Mouse (Mus musculus): ENCODE results near the gene Tef.
A peak's percentile ranks its signal among the peaks of the same experiment; 100 is the strongest.

The Tef gene

DNA sequence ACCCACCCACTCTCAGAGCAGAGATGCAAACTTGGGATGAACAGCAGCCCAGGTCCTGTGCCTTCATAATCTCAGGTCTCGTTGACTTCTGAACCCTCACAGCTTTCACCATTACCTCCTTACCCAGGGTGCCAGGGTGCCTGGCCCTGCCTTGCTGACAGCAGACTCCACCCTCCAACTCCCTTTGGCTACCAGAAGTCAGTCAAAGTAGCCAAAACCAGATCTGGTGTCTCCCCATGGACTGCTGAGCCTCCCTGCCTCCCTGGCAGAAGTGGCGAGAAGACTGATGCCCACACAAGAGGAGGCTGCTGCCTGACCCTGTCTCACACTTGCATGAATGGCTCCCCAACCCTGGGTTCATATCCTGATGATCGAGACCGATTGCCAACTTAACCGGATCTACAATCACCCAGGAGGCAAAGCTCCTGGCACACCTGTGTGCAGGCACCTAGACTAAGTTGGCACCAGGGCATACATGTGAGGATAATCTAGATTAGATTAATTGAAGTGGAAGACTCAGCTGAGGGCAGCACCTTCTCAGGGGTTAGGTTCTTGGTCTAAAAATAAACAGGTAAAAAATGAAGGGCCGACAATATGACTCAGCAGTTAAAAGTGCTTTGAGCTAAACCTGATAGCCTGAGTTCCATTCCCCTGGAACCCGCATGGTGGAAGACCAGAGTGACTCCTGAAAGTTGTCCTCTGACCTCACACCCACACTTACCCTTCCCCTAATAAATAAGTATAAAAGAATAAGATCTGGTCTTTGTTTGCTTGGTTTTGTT is 26.4 kb downstream of the Tef start:
- DNase-seq (ENCODE audit: low spot score) = no peak

- no peak for DNase-seq (ENCODE audit: low spot score)
Observed at GRCm38 (mm10) chr15:81829208-81829580, 27.0 kb downstream of the Tef start.

- DNase-seq (ENCODE audit: low spot score) = no peak
Observed at GRCm38 (mm10) chr15:81830530-81830929, 28.3 kb downstream of the Tef start.

DNA sequence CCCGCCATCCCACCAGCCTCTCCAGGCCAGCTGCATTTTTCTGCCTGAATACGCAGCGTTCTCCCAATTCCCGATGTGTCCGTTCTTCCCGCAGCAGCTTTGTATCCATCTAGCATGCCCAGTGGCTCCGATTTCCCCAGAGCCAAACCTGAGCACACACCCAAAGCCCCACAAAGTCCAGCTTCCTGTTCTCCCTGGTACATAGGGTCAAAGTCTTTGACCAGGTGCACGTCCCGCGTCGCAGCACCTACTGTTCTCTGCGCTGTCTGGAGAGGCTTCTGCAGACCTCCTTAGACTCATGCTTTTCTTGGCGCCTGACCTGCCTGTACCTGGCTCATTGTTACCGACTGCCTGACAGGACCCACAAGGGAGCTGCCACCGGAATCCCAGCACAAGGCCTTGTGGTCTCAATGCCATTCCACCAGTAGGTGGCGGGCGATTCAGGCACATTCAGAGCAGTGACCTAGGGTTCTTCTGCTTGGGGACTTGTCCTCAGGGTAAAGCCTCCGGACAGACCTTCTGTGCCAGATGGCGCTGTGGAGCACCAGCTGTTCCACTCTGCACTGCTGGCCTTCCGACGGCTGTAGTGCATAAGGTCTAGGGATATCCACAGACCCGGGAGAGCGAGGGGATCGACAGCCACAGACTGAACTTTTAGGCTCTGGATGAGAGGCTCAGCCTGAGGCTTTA is 29.1 kb downstream of the Tef start:
- DNase-seq (ENCODE audit: low spot score) = peak; percentile 70

DNA sequence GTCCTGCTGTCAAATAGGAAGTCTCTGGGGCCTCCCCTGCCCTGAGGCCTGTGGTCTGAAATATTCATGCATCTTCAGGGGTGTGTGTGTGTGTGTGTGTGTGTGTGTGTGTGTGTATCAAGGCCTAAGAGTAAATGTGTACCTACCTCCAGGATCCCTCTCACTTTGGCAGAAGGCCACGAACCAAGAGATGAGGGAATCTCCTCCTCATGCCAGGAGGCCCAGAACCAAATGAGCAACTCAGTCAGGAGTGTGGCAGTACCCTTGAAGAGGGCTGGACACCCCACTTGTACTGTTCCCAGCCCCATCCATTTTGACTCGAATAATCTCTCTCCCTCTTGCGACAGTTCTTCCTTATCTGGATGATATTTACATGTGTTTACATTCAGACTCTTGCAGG is 30.0 kb downstream of the Tef start:
- DNase-seq (ENCODE audit: low spot score) = no peak

DNA sequence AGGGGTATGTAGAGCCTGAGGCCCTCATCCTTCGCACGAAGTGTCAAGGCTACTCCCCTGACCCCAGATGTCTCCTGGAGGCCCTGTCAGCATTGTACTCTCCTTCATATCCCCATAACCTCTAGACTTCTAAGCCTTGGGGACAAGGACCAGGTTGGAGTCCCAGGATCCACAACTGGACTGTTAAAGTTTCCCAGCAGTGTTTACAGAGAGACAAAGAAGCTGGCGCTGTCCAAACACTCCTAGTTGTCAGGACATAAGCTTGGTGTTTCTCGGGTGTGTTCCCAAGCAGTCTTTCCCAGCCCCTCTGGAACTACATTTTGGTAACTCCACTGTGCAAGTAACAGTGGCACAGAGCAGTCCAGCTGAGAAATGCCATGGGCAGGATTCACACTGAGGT is 31.3 kb downstream of the Tef start:
- DNase-seq (ENCODE audit: low spot score) = no peak

- no peak for DNase-seq (ENCODE audit: low spot score)
Observed at GRCm38 (mm10) chr15:81834171-81834841, 32.1 kb downstream of the Tef start.

GRCm38 (mm10) chr15:81835007-81835880 is 33.0 kb downstream of the Tef start:
- no peak for DNase-seq (ENCODE audit: low spot score)

DNA sequence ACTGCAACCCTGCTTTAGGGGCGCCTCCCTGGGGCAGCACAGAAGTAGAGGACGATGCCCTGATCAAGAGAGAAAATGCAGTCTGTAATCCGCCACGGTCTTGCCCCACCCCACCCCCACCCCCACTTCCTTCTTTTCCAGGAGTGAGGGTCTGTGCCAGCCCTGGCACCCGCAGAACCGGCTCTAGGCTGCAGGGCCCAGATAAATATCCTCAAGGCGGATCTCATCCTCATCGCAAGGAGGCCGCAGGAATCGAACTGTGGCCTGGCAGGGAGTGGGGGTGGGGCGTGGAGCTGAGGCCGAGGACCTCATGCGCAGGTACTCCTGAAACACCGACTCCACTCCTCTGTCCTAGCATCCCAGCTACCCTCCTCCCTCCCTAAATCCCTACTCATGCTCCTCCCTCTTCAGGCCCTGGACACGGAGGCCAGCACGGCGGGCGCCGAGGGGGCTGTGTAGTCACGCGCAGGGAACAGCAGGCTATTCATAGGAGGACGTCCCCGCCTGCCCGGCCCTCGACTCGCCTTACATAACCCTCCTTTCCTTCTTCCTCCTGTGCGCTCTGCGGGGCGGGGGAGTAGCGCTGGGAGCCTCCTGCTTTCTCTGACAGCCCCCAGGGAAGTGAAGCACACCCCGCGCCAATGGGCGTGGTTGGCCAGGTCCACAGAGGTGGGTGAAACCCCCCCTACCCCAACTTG is 34.1 kb downstream of the Tef start:
- peak; percentile 63 for DNase-seq (ENCODE audit: low spot score)

GRCm38 (mm10) chr15:81836966-81837920 is 35.0 kb downstream of the Tef start:
- no peak for DNase-seq (ENCODE audit: low spot score)

GRCm38 (mm10) chr15:81838554-81839235 is 36.5 kb downstream of the Tef start:
- DNase-seq (ENCODE audit: low spot score) = no peak

- no peak for DNase-seq (ENCODE audit: low spot score)
Observed at GRCm38 (mm10) chr15:81839634-81840033, 37.4 kb downstream of the Tef start.

- DNase-seq (ENCODE audit: low spot score) = no peak
Observed at GRCm38 (mm10) chr15:81840306-81840705, 38.1 kb downstream of the Tef start.

DNA sequence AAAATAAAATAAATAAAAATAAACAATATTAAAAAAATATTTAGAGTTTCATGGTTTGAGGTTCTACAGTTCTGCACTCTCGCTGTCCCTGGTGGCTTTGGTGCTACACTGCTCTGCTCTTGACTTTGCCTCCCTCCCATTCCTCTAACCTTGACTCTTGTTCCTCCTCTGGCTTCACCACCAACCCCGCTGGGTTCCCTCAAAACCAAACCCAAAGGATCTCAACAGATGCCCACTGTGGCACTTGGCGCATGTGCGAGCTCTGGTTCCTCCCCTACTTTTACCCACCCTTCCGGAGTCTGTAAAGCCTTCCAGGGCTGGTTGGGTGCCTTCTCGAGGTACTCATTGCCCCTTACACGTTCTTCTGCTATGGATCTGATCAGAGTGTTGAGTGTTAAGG is 40.1 kb downstream of the Tef start:
- no peak for DNase-seq (ENCODE audit: low spot score)

- DNase-seq (ENCODE audit: low spot score) = no peak
Observed at GRCm38 (mm10) chr15:81845033-81845625, 42.9 kb downstream of the Tef start.

GRCm38 (mm10) chr15:81845724-81846123 is 43.5 kb downstream of the Tef start:
- DNase-seq (ENCODE audit: low spot score) = no peak

- DNase-seq (ENCODE audit: low spot score) = no peak
Observed at GRCm38 (mm10) chr15:81846755-81847154, 44.5 kb downstream of the Tef start.

GRCm38 (mm10) chr15:81847161-81847560 is 44.9 kb downstream of the Tef start:
- DNase-seq (ENCODE audit: low spot score) = no peak

DNA sequence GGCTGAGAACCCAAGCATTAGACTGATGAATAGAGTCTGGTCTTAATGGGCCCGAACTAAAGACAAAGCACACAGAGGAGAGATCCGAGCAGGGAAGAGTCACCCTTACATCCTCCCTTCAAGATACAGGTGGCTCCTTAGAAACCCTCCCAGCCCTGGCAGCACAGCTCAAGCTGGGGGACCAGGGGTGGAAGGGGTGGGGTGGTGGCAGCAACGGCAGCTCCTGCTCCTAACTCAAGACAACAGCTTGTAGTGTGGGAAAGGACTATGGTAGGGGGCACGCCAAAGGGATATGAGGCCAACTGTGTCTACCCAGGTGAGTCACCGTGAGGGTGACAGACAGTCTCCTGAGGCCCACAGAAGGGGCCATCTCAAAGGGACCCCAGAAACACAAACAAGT is 45.6 kb downstream of the Tef start:
- no peak for DNase-seq (ENCODE audit: low spot score)
